Mouse (Mus musculus) liver, embryonic 12.5 days (tissue): Measurements from ENCODE around the gene Arhgap8. TPM values are rescaled to one million over a fixed set of nuclear protein-coding genes. Genes with fewer than 3 reads are reported as not detected.
"Not testable (repeated sequence)": the region's sequence is repeated elsewhere in the genome, so short reads cannot be mapped to it uniquely, and the experiment has no call there.

Experiments used
- ATAC-seq: fragments of 200-750 bp; cut with Nextera tagmentation; 2 replicates; pipeline ENCODE4 v1.8.0; 2017; ENCODE audit warnings: moderate number of reproducible peaks, mild to moderate bottlenecking, moderate library complexity
- H3K27ac ChIP-seq: fragments of 300-500 bp; sonication (generic); 2 replicates; pipeline ENCODE4 v1.5.1; 2016; ENCODE audit warnings: mild to moderate bottlenecking
- H3K27me3 ChIP-seq: fragments of 300-500 bp; sonication (generic); replicated peaks from 2 replicates; pipeline ENCODE4 v1.6.1; 2016; ENCODE audit warnings: mild to moderate bottlenecking, moderate library complexity
- H3K36me3 ChIP-seq: fragments of 300-500 bp; sonication (generic); 2 replicates; pipeline ENCODE4 v1.6.1; 2016; ENCODE audit warnings: mild to moderate bottlenecking, moderate library complexity
- H3K4me1 ChIP-seq: fragments of 300-500 bp; sonication (generic); 2 replicates; pipeline ENCODE4 v1.6.1; 2016
- H3K4me2 ChIP-seq: fragments of 300-500 bp; sonication (generic); 2 replicates; pipeline ENCODE4 v1.6.1; 2016; ENCODE audit warnings: mild to moderate bottlenecking, moderate library complexity
- H3K4me3 ChIP-seq: fragments of 300-500 bp; sonication (generic); 2 replicates; pipeline ENCODE4 v1.5.1; 2016; ENCODE audit warnings: mild to moderate bottlenecking, moderate library complexity
- H3K9ac ChIP-seq: fragments of 300-500 bp; sonication (generic); 2 replicates; pipeline ENCODE4 v1.6.1; 2016; ENCODE audit warnings: mild to moderate bottlenecking, moderate library complexity
- H3K9me3 ChIP-seq: fragments of 300-500 bp; sonication (generic); replicated peaks from 2 replicates; pipeline ENCODE4 v1.6.1; 2016; ENCODE audit warnings: mild to moderate bottlenecking, moderate library complexity
- WGBS: fragments of 180-500 bp; shearing (Covaris S2); methylation state at CpG from one replicate; pipeline ENCODE4 v1.1.7; 2016; ENCODE audit not compliant: insufficient replicate concordance; 5-methylcytosine and 5-hydroxymethylcytosine counted together
- polyA plus RNA-seq: library from polyadenylated mRNA; unstranded; fragments of >200 nt; fragmentation: Nextera tagmentation; extraction: Ambion mirVana; gene quantifications from 2 replicates; pipeline ENCODE4 v1.2.1, GENCODE M21; 2016

Gene Arhgap8
- polyA plus RNA-seq, 1 experiment from 2014 or later: 0.88 TPM

GRCm38 (mm10) chr15:84718785-84719184 lies 1.1 kb upstream of the Arhgap8 start:
- 45% methylated on average over 3 of the region's 3 CpGs for WGBS
- ATAC-seq: no peak
- H3K27ac ChIP-seq: no peak overlapping the region
- no peaks in the 10 kb centered on the region for H3K9me3 ChIP-seq
- H3K36me3 ChIP-seq: no peaks in the 10 kb centered on the region
- H3K27me3 ChIP-seq: peaks cover 61% of the 10 kb centered on the region
- H3K9ac ChIP-seq: no peak overlapping the region
- no peak overlapping the region for H3K4me2 ChIP-seq
- peaks cover 21% of the 10 kb centered on the region; the same call in 1 of the 2 replicates for H3K4me1 ChIP-seq
- H3K4me3 ChIP-seq: no peak overlapping the region

- Histone ChIP-seq H3K4me2 (peak overlapping the region; percentile 66), H3K36me3 (no peaks in the 10 kb centered on the region), H3K9ac (no peak overlapping the region), H3K27me3 (peaks cover 46% of the 10 kb centered on the region), H3K4me3 (peak overlapping the region; percentile 43), H3K9me3 (no peaks in the 10 kb centered on the region), H3K27ac (no peak overlapping the region), H3K4me1 (peaks cover 15% of the 10 kb centered on the region; the same call in 1 of the 2 replicates)
- WGBS: 7% methylated on average over 33 of the region's 33 CpGs
- ATAC-seq: no peak
Observed at GRCm38 (mm10) chr15:84720291-84721204, 696 bp downstream of the Arhgap8 start.

- not testable (repeated sequence) for H3K4me3 ChIP-seq, H3K4me2 ChIP-seq, ATAC-seq, H3K9ac ChIP-seq, H3K36me3 ChIP-seq, H3K27ac ChIP-seq, H3K9me3 ChIP-seq
- peaks cover 38% of the 10 kb centered on the region for H3K27me3 ChIP-seq
- peaks cover 18% of the 10 kb centered on the region; the same call in 1 of the 2 replicates for H3K4me1 ChIP-seq
- WGBS: 56% methylated on average over 1 of the region's 1 CpGs
Observed at GRCm38 (mm10) chr15:84723656-84724055, 3.8 kb downstream of the Arhgap8 start.

- 53% methylated on average over 4 of the region's 4 CpGs for WGBS
- Histone ChIP-seq H3K4me1 (peaks cover 18% of the 10 kb centered on the region; the same call in 1 of the 2 replicates), H3K9me3 (no peaks in the 10 kb centered on the region), H3K36me3 (no peaks in the 10 kb centered on the region), H3K9ac (no peak overlapping the region), H3K4me3 (no peak overlapping the region), H3K27ac (no peak overlapping the region), H3K4me2 (no peak overlapping the region), H3K27me3 (peaks cover 38% of the 10 kb centered on the region)
- ATAC-seq: no peak
Observed at GRCm38 (mm10) chr15:84724199-84724598, 4.3 kb downstream of the Arhgap8 start.

GRCm38 (mm10) chr15:84729685-84730084 lies 9.8 kb downstream of the Arhgap8 start:
- no peak overlapping the region for H3K9ac ChIP-seq
- ATAC-seq: no peak
- H3K4me2 ChIP-seq: no peak overlapping the region
- H3K27me3 ChIP-seq: peaks cover 5% of the 10 kb centered on the region; the same call in 1 of the 2 replicates
- WGBS: 58% methylated on average over 6 of the region's 6 CpGs
- H3K27ac ChIP-seq: no peak overlapping the region
- H3K36me3 ChIP-seq: no peaks in the 10 kb centered on the region
- no peaks in the 10 kb centered on the region for H3K9me3 ChIP-seq
- 0 out of 2 replicates have a peak, but pooled peaks cover 3% of the 10 kb centered on the region for H3K4me1 ChIP-seq
- no peak overlapping the region for H3K4me3 ChIP-seq

- Histone ChIP-seq H3K9me3 (no peaks in the 10 kb centered on the region), H3K36me3 (no peaks in the 10 kb centered on the region), H3K27me3 (peaks cover 5% of the 10 kb centered on the region; the same call in 1 of the 2 replicates), H3K4me1 (0 out of 2 replicates have a peak, but pooled peaks cover 3% of the 10 kb centered on the region), H3K4me2 (no peak overlapping the region), H3K4me3 (no peak overlapping the region), H3K27ac (no peak overlapping the region), H3K9ac (no peak overlapping the region)
- no peak for ATAC-seq
- WGBS: 32% methylated on average over 1 of the region's 1 CpGs
Observed at GRCm38 (mm10) chr15:84730893-84731292, 11.0 kb downstream of the Arhgap8 start.

- Histone ChIP-seq H3K4me3 (no peak overlapping the region), H3K36me3 (no peaks in the 10 kb centered on the region), H3K9ac (no peak overlapping the region), H3K4me2 (no peak overlapping the region), H3K27ac (no peak overlapping the region), H3K27me3 (peaks cover 5% of the 10 kb centered on the region), H3K4me1 (0 out of 2 replicates have a peak, but pooled peaks cover 3% of the 10 kb centered on the region), H3K9me3 (no peaks in the 10 kb centered on the region)
- ATAC-seq: no peak
- 56% methylated on average over 18 of the region's 18 CpGs for WGBS
Observed at GRCm38 (mm10) chr15:84731676-84732424, 12.0 kb downstream of the Arhgap8 start.

- H3K4me3 ChIP-seq: no peak overlapping the region
- WGBS: 59% methylated on average over 4 of the region's 4 CpGs
- no peaks in the 10 kb centered on the region for H3K9me3 ChIP-seq
- H3K4me2 ChIP-seq: no peak overlapping the region
- H3K9ac ChIP-seq: no peak overlapping the region
- H3K27ac ChIP-seq: no peak overlapping the region
- no peak for ATAC-seq
- H3K36me3 ChIP-seq: no peaks in the 10 kb centered on the region
- peaks cover 5% of the 10 kb centered on the region for H3K27me3 ChIP-seq
- 0 out of 2 replicates have a peak, but pooled peaks cover 3% of the 10 kb centered on the region for H3K4me1 ChIP-seq
Observed at GRCm38 (mm10) chr15:84732425-84732749, 12.5 kb downstream of the Arhgap8 start.

- H3K4me1 ChIP-seq: no peaks in the 10 kb centered on the region
Observed at GRCm38 (mm10) chr15:84736346-84736993, 16.6 kb downstream of the Arhgap8 start.

GRCm38 (mm10) chr15:84736994-84737346 lies 17.1 kb downstream of the Arhgap8 start:
- Histone ChIP-seq H3K9ac (no peak overlapping the region), H3K4me3 (no peak overlapping the region), H3K27me3 (no peaks in the 10 kb centered on the region; the same call in none of the 2 replicates), H3K4me2 (no peak overlapping the region), H3K4me1 (no peaks in the 10 kb centered on the region), H3K9me3 (no peaks in the 10 kb centered on the region), H3K27ac (no peak overlapping the region), H3K36me3 (no peaks in the 10 kb centered on the region)
- ATAC-seq: no peak
- 24% methylated on average over 2 of the region's 4 CpGs for WGBS

More at GRCm38 (mm10) chr15:84736346-84736993, 16.6 kb downstream of the Arhgap8 start:
- WGBS: 67% methylated on average over 11 of the region's 11 CpGs
- ATAC-seq: no peak
- Histone ChIP-seq H3K9ac (no peak overlapping the region), H3K27me3 (no peaks in the 10 kb centered on the region; the same call in none of the 2 replicates), H3K4me2 (no peak overlapping the region), H3K36me3 (no peaks in the 10 kb centered on the region), H3K4me3 (no peak overlapping the region), H3K9me3 (no peaks in the 10 kb centered on the region), H3K27ac (no peak overlapping the region)

- WGBS: 67% methylated on average over 7 of the region's 7 CpGs
- ATAC-seq: no peak
- Histone ChIP-seq H3K27me3 (no peaks in the 10 kb centered on the region; the same call in none of the 2 replicates), H3K4me1 (no peaks in the 10 kb centered on the region), H3K36me3 (no peaks in the 10 kb centered on the region), H3K27ac (no peak overlapping the region), H3K4me2 (no peak overlapping the region), H3K4me3 (no peak overlapping the region), H3K9ac (no peak overlapping the region), H3K9me3 (no peaks in the 10 kb centered on the region)
Observed at GRCm38 (mm10) chr15:84738246-84738645, 18.4 kb downstream of the Arhgap8 start.
